Mouse (Mus musculus): ENCODE measurements around the gene Gapvd1. TPM values are rescaled to one million over a fixed set of nuclear protein-coding genes. Genes with fewer than 3 reads are reported as not detected.

Gapvd1 gene
- total RNA-seq, 2 experiments from 2014 or later = 96.2 to 104 TPM

- no peak for DNase-seq (ENCODE audit: extremely low spot score in 1 of 2, low spot score in 1 of 2)
Measured at GRCm38 (mm10) chr2:34644571-34645526, 110.2 kb downstream of the Gapvd1 start.

GRCm38 (mm10) chr2:34642351-34642750 lies 112.7 kb downstream of the Gapvd1 start:
- DNase-seq (ENCODE audit: extremely low spot score in 1 of 2, low spot score in 1 of 2) = peak in 1 of 2 experiments; percentile 13

GRCm38 (mm10) chr2:34639725-34640124 lies 115.3 kb downstream of the Gapvd1 start:
- DNase-seq (ENCODE audit: extremely low spot score in 1 of 2, low spot score in 1 of 2) = no peak

- DNase-seq (ENCODE audit: extremely low spot score in 1 of 2, low spot score in 1 of 2) = peak; percentile 77 to 93
Measured at GRCm38 (mm10) chr2:34638955-34639650, 115.9 kb downstream of the Gapvd1 start.

- DNase-seq (ENCODE audit: extremely low spot score in 1 of 2, low spot score in 1 of 2) = no peak
Measured at GRCm38 (mm10) chr2:34635249-34636165, 119.5 kb downstream of the Gapvd1 start.

GRCm38 (mm10) chr2:34632051-34632450 lies 123.0 kb downstream of the Gapvd1 start:
- no peak for DNase-seq (ENCODE audit: extremely low spot score in 1 of 2, low spot score in 1 of 2)

- no peak for DNase-seq (ENCODE audit: extremely low spot score in 1 of 2, low spot score in 1 of 2)
Measured at GRCm38 (mm10) chr2:34630445-34630844, 124.6 kb downstream of the Gapvd1 start.

GRCm38 (mm10) chr2:34629758-34630157 lies 125.3 kb downstream of the Gapvd1 start:
- no peak for DNase-seq (ENCODE audit: extremely low spot score in 1 of 2, low spot score in 1 of 2)

GRCm38 (mm10) chr2:34628903-34629540 lies 126.0 kb downstream of the Gapvd1 start:
- DNase-seq (ENCODE audit: extremely low spot score in 1 of 2, low spot score in 1 of 2) = no peak

GRCm38 (mm10) chr2:34627328-34628226 lies 127.5 kb downstream of the Gapvd1 start:
- no peak for DNase-seq (ENCODE audit: extremely low spot score in 1 of 2, low spot score in 1 of 2)

Other genes starting within 250 kb of the Gapvd1 start
- gene Hspa5, start 16.7 kb upstream of the Gapvd1 start, total RNA-seq (2021) = 100 to 1,000 TPM; 220 to 358 TPM
- gene Rabepk, start 44.7 kb upstream of the Gapvd1 start, total RNA-seq (2021) = 10 to 100 TPM; 29.6 to 34.6 TPM
- 10 to 100 TPM; 82.5 to 84.3 TPM for gene Fbxw2, start 71.1 kb upstream of the Gapvd1 start, total RNA-seq (2021)
- not detected for gene Gm34653, start 77.8 kb upstream of the Gapvd1 start, total RNA-seq (2021)
- gene Cutal, start 119.2 kb upstream of the Gapvd1 start, total RNA-seq (2021) = under 1 TPM; 0.44 to 0.49 TPM
- gene Psmd5, start 119.7 kb upstream of the Gapvd1 start, total RNA-seq (2021) = 10 to 100 TPM; 40.2 to 46.1 TPM
- 1 to 10 TPM in 1 of 2 experiments, under 1 TPM in 1; 0.76 to 1.7 TPM for gene Phf19, start 158.8 kb upstream of the Gapvd1 start, total RNA-seq (2021)
- 1 to 10 TPM; 1.7 to 3.3 TPM for gene Traf1, start 206.5 kb upstream of the Gapvd1 start, total RNA-seq (2021)

All from layer of hippocampus, postnatal 25 days (tissue).